Mouse (Mus musculus) embryonic facial prominence, embryonic 12.5 days (tissue): Measurements from ENCODE around the gene Tor1aip2. TPM values are rescaled to one million over a fixed set of nuclear protein-coding genes. Genes with fewer than 3 reads are reported as not detected.

Experiments used
- ATAC-seq: fragments of 200-750 bp; cut with Nextera tagmentation; 2 replicates; pipeline ENCODE4 v1.8.0; 2017; ENCODE audit not compliant: insufficient number of reproducible peaks, insufficient read depth, low FRiP score, low TSS enrichment
- H3K27ac ChIP-seq: fragments of 300-500 bp; sonication (generic); 2 replicates; pipeline ENCODE4 v1.5.1; 2016; ENCODE audit warnings: mild to moderate bottlenecking
- H3K27me3 ChIP-seq: fragments of 300-500 bp; sonication (generic); 2 replicates; pipeline ENCODE4 v1.6.1; 2016; ENCODE audit warnings: mild to moderate bottlenecking, moderate library complexity
- H3K36me3 ChIP-seq: fragments of 300-500 bp; sonication (generic); 2 replicates; pipeline ENCODE4 v1.6.1; 2016; ENCODE audit warnings: mild to moderate bottlenecking
- H3K4me1 ChIP-seq: fragments of 300-500 bp; sonication (generic); 2 replicates; pipeline ENCODE4 v1.6.1; 2016
- H3K4me2 ChIP-seq: fragments of 300-500 bp; sonication (generic); replicated peaks from 2 replicates; pipeline ENCODE4 v1.6.1; 2016; ENCODE audit warnings: mild to moderate bottlenecking, moderate library complexity
- H3K4me3 ChIP-seq: fragments of 300-500 bp; sonication (generic); 2 replicates; pipeline ENCODE4 v1.5.1; 2016; ENCODE audit warnings: mild to moderate bottlenecking
- H3K9ac ChIP-seq: fragments of 300-500 bp; sonication (generic); 2 replicates; pipeline ENCODE4 v1.6.1; 2016; ENCODE audit warnings: mild to moderate bottlenecking, moderate library complexity
- H3K9me3 ChIP-seq: fragments of 300-500 bp; sonication (generic); 2 replicates; pipeline ENCODE4 v1.6.1; 2016; ENCODE audit warnings: mild to moderate bottlenecking, moderate library complexity
- WGBS: fragments of 180-500 bp; shearing (Covaris S2); methylation state at CpG from one replicate; pipeline ENCODE4 v1.1.7; 2016; 5-methylcytosine and 5-hydroxymethylcytosine counted together
- polyA plus RNA-seq: library from polyadenylated mRNA; unstranded; fragments of >200 nt; fragmentation: Nextera tagmentation; extraction: Ambion mirVana; gene quantifications from 2 replicates; pipeline ENCODE4 v1.2.1, GENCODE M21; 2016

Gene Tor1aip2
- polyA plus RNA-seq, 1 experiment from 2014 or later = 124 TPM

DNA sequence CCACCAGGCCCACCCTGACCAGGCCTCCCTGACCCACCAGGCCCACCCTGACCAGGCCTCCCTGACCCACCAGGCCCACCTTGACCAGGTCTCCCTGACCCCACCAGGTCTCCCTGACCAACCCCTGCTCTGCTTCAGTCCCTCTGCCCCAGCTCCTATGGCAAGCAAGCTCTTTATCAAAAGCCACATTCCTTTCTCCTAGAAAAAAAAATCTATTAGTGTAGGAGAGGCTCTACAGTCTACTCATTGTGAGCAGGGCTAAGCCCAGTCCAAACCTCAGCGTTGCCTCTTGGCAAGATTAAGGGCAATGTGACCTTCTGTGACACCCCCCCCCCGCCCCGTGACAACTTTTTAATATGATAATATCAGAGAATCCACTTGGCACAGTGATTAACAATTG, 49.4 kb downstream of the Tor1aip2 start:
- no peaks in the 10 kb centered on the region for H3K27me3 ChIP-seq
- no peaks in the 10 kb centered on the region for H3K9me3 ChIP-seq
- H3K4me1 ChIP-seq = no peaks in the 10 kb centered on the region
- no peak for ATAC-seq
- no peak overlapping the region for H3K9ac ChIP-seq
- no peaks in the 10 kb centered on the region for H3K36me3 ChIP-seq
- H3K4me2 ChIP-seq = no peak overlapping the region
- H3K4me3 ChIP-seq = no peak overlapping the region
- H3K27ac ChIP-seq = no peak overlapping the region
- WGBS = 70% methylated on average over 3 of the region's 3 CpGs

DNA sequence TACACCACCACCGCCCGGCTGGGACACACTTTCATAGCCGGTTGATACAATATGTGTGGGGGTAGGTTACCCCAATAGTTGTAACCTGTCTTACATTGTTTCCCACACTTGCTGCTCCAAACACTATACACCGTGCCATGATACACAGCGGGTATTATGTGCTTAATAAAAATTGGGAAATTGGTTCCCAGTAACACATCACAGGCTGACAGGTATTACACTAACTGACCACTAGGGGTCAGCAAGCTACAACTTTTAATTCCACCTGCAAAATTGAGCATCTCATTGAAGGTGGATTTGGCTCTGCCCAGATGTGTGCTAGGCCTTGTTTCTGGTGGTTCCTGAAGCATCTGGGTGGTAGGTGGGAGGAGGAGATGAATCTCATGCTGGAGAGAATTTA, 50.6 kb downstream of the Tor1aip2 start:
- Histone ChIP-seq H3K9me3 (no peaks in the 10 kb centered on the region), H3K4me1 (no peaks in the 10 kb centered on the region; the same call in 1 of the 2 replicates), H3K4me3 (no peak overlapping the region), H3K9ac (no peak overlapping the region), H3K27ac (no peak overlapping the region), H3K27me3 (no peaks in the 10 kb centered on the region), H3K36me3 (no peaks in the 10 kb centered on the region), H3K4me2 (no peak overlapping the region)
- WGBS = 60% methylated on average over 5 of the region's 5 CpGs
- no peak for ATAC-seq

DNA sequence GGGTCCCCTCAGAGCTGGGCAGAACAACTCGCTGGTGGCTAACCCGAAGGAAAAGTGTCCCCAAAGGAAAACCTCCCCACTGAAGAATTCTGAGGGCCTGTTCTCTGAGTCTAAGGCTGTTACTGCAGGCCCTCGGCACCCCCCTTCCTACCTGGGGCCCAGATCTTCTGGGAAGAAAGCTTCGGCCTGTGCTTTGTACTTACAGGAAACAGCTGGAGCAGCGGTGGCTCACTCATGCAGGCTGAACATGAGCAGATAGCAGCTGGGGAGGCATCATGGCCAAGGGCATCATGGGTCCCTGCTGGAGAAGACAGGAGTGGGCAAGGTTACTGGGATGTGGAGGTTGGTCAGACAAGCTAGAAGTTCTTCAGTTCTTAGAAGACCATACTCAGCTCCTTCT, 52.4 kb downstream of the Tor1aip2 start:
- WGBS = 72% methylated on average over 5 of the region's 5 CpGs
- Histone ChIP-seq H3K9me3 (no peaks in the 10 kb centered on the region), H3K4me1 (no peaks in the 10 kb centered on the region; the same call in 1 of the 2 replicates), H3K9ac (no peak overlapping the region), H3K4me2 (no peak overlapping the region), H3K36me3 (no peaks in the 10 kb centered on the region), H3K27ac (no peak overlapping the region), H3K4me3 (no peak overlapping the region), H3K27me3 (no peaks in the 10 kb centered on the region)
- ATAC-seq = no peak

DNA sequence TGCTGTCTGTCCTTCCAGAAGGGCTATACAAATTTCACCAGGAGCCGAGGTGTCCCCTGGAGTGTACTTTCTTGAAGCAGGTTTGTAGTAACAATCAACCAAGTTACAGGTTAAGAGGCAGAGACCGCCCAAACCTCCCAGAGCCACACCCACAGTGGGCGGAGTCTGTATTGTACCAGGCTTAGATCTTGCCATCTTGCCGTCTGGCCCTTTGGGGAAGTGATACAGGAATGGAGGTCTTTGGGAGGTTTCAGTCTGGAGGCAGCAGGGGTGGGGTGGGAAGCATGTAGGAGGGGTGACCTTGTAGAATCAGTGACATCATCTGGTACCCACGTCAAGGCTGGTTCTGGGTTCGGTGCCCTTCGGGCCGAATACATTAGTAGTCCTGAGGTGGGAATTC, 54.4 kb downstream of the Tor1aip2 start:
- no peak overlapping the region for H3K4me3 ChIP-seq
- no peak overlapping the region for H3K9ac ChIP-seq
- H3K4me2 ChIP-seq = no peak overlapping the region
- ATAC-seq = 0 out of 2 replicates have a peak, but pooled peaks have one; percentile 19
- H3K27me3 ChIP-seq = no peaks in the 10 kb centered on the region
- no peak overlapping the region for H3K27ac ChIP-seq
- no peaks in the 10 kb centered on the region for H3K36me3 ChIP-seq
- H3K9me3 ChIP-seq = no peaks in the 10 kb centered on the region
- H3K4me1 ChIP-seq = no peaks in the 10 kb centered on the region; the same call in 1 of the 2 replicates
- 75% methylated on average over 8 of the region's 8 CpGs for WGBS

DNA sequence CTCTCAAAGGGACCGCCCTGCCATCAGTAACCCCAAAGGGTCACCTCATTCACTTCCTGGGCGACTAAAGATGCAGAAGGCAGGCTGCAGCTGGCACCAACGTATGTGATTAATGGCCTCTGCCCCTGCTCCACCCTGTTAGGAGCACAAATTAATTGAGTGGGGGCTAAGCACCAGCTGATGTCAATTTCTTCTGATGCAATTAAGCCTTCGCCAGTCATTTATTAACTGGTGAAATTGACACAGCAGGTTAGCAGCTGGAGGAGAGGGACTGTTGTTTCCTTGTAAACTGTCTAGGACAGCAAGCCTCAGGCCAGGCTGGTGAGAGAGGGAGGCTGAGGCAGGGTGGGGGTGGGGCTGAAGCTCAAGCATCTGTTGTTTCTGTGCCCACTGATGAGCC, 54.8 kb downstream of the Tor1aip2 start:
- Histone ChIP-seq H3K9me3 (no peaks in the 10 kb centered on the region), H3K27ac (no peak overlapping the region), H3K27me3 (no peaks in the 10 kb centered on the region), H3K4me2 (no peak overlapping the region), H3K4me3 (no peak overlapping the region), H3K4me1 (no peaks in the 10 kb centered on the region; the same call in 1 of the 2 replicates), H3K9ac (no peak overlapping the region), H3K36me3 (no peaks in the 10 kb centered on the region)
- no peak for ATAC-seq
- 48% methylated on average over 4 of the region's 4 CpGs for whole genome bisulfite sequencing

DNA sequence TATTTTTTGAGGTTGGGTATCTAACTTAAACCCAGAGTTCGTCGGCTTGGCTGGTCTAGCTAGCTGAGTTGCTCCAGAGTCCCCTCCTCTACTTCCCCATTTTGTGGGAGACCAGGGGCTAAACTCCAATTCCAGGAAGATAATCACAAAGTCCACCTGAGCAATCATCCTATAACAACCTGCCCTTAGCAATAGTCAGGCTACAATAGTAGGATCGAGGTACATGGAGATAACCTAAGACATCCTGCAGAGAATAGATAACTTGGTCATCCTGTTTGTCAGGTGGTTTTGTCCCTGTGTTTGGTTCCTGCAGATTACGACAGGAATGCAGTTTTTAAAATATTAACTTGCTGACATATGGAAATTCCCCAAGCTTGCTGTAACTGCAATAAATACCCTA, 56.6 kb downstream of the Tor1aip2 start:
- Histone ChIP-seq H3K4me1 (no peaks in the 10 kb centered on the region; the same call in 1 of the 2 replicates), H3K4me3 (no peak overlapping the region), H3K4me2 (no peak overlapping the region), H3K27me3 (no peaks in the 10 kb centered on the region), H3K36me3 (no peaks in the 10 kb centered on the region), H3K9me3 (no peaks in the 10 kb centered on the region), H3K27ac (no peak overlapping the region), H3K9ac (no peak overlapping the region)
- ATAC-seq = no peak
- 82% methylated on average over 4 of the region's 4 CpGs for WGBS

DNA sequence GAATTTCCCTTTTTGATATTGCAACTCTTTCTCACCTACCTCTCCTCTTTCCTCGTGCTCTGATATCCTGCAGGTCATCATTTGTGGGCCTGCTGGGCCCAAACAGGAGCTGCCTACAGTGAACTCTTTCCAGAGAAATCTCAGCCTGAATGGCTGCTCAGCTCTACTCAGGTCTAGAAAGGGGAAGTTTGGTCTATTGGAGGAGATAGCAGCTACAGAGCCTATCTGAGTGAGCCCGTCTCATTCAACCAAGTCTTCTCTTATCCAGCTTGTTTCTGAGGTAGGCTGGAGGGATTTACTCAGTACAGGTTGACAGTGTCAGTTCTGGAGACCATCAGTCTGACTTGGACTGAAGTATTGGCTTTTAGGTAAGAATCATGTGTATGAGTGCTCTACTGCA, 68.6 kb downstream of the Tor1aip2 start:
- WGBS = 99% methylated on average over 2 of the region's 2 CpGs
- no peak overlapping the region for H3K27ac ChIP-seq
- no peaks in the 10 kb centered on the region for H3K36me3 ChIP-seq
- no peak overlapping the region for H3K9ac ChIP-seq
- ATAC-seq = no peak
- H3K27me3 ChIP-seq = no peaks in the 10 kb centered on the region
- H3K4me1 ChIP-seq = no peaks in the 10 kb centered on the region
- no peak overlapping the region for H3K4me2 ChIP-seq
- H3K9me3 ChIP-seq = 0 out of 2 replicates have a peak, but pooled peaks cover 5% of the 10 kb centered on the region
- no peak overlapping the region for H3K4me3 ChIP-seq

DNA sequence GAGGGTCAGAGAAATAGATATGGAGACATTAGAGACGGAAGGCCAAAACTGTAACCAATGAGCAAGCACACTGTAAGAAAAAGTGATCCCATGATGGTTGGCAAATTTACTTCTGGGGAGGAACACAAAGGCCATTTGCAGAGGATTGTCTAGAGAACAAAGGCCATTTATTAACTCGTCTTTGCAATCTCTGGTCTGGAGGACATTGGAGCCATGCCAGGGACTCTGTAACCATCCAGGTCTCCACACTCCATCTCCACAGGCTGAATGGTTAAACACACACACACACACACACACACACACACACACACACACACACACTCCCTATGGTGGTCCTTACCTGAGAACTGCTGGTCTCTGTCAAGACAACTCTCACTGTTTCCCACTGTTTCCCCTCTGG, 70.2 kb downstream of the Tor1aip2 start:
- no peak for ATAC-seq
- 77% methylated on average over 2 of the region's 2 CpGs for WGBS
- H3K9ac ChIP-seq = no peak overlapping the region

DNA sequence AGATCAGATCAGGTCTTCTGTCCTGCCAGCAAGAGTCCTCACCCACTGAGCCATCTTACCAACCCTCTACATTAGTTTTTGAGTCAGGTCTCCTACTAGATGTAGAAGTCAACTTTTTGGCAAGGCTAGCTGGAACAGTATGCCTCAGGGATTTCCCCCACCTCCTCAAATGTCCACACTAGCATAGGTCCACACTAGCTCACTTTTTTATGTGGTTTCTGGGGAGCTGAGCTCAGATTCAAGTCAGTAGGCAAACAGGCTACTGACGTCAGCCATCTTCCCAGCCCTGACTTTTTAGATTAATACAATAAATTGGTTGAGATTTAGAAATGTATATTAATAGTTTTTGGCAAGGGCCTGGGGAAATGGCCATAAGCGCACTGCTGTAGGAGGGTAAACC, 72.2 kb downstream of the Tor1aip2 start:
- Histone ChIP-seq H3K4me3 (no peak overlapping the region), H3K4me1 (0 out of 2 replicates have a peak, but pooled peaks cover 6% of the 10 kb centered on the region), H3K4me2 (no peak overlapping the region), H3K27me3 (no peaks in the 10 kb centered on the region), H3K27ac (no peak overlapping the region), H3K36me3 (no peaks in the 10 kb centered on the region), H3K9ac (no peak overlapping the region), H3K9me3 (0 out of 2 replicates have a peak, but pooled peaks cover 5% of the 10 kb centered on the region)
- ATAC-seq = no peak
- WGBS = 83% methylated on average over 2 of the region's 2 CpGs

More for the DNA sequence above, 70.2 kb downstream of the Tor1aip2 start:
- Histone ChIP-seq H3K4me3 (no peak overlapping the region), H3K9me3 (0 out of 2 replicates have a peak, but pooled peaks cover 5% of the 10 kb centered on the region), H3K4me1 (no peaks in the 10 kb centered on the region), H3K27ac (no peak overlapping the region), H3K36me3 (no peaks in the 10 kb centered on the region), H3K4me2 (no peak overlapping the region), H3K27me3 (no peaks in the 10 kb centered on the region)

DNA sequence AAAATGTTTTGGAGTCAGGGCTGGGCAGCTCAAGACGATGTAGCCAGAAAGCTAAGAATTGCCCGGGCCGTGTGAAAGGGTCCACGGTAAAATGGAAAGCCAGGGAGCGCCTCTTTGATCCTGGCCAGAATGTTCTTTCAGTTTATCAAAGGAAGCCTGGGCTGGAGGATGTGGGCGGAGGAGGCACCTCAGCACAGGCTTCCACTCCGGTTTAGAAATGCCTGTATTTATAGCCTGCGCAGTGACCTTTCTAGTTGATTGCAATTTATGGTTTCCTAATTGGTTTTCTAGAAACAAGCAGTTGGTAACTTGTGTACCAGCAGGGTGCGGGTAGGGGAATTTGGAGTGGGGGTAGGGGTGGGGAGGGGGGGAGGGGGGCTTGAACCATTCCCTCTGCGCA, 73.2 kb downstream of the Tor1aip2 start:
- Histone ChIP-seq H3K4me1 (0 out of 2 replicates have a peak, but pooled peaks cover 6% of the 10 kb centered on the region), H3K9ac (no peak overlapping the region), H3K36me3 (no peaks in the 10 kb centered on the region), H3K27me3 (no peaks in the 10 kb centered on the region), H3K27ac (no peak overlapping the region), H3K4me3 (no peak overlapping the region), H3K4me2 (no peak overlapping the region), H3K9me3 (0 out of 2 replicates have a peak, but pooled peaks cover 5% of the 10 kb centered on the region)
- no peak for ATAC-seq
- 60% methylated on average over 10 of the region's 10 CpGs for WGBS

DNA sequence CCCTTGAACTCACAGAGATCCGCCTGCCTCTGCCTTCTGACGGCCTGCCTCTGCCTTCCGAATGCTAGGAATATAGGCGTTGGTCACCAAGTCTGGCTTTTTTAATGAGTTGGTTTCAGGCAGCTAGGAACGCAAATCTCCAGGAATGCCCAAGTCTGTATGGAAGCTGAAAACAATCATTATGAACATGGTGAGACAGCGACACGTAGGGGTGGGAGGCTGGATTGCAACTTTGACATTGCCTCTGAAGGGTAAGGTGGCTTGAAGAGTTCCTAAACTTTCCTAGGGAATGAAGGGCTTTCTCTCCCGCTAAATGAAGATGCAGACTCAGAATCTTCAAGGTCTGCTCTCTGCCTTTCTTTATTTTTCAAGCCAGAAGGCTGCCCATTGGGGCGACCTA, 75.9 kb downstream of the Tor1aip2 start:
- no peaks in the 10 kb centered on the region for H3K27me3 ChIP-seq
- 68% methylated on average over 9 of the region's 9 CpGs for WGBS
- no peak overlapping the region for H3K27ac ChIP-seq
- H3K36me3 ChIP-seq = no peaks in the 10 kb centered on the region
- H3K9ac ChIP-seq = no peak overlapping the region
- ATAC-seq = no peak
- no peak overlapping the region for H3K4me2 ChIP-seq
- H3K4me3 ChIP-seq = no peak overlapping the region
- H3K9me3 ChIP-seq = no peaks in the 10 kb centered on the region
- H3K4me1 ChIP-seq = 0 out of 2 replicates have a peak, but pooled peaks cover 12% of the 10 kb centered on the region

DNA sequence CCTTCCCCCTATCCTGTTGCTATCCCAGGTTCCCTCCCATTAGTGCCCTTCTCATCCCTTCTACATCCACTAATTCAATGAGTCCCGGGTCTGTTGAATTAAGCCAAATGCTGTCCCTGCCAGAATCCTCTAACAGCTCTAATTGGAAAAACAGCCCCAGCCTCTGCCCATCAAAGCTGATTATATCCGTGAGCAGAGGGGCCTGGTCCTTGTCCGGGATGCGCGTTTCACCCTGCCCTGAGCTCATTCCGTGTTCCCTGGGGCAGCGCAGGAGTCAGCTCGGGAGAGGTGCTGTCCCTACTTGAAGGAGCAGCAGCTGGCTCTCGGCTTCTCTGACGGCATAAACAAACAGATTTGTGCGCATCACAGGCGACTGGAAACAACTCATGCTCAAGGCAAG, 76.5 kb downstream of the Tor1aip2 start:
- H3K9ac ChIP-seq = no peak overlapping the region
- no peak for ATAC-seq
- H3K9me3 ChIP-seq = no peaks in the 10 kb centered on the region
- H3K27me3 ChIP-seq = no peaks in the 10 kb centered on the region
- no peak overlapping the region for H3K27ac ChIP-seq
- WGBS = 20% methylated on average over 12 of the region's 12 CpGs
- H3K4me1 ChIP-seq = 0 out of 2 replicates have a peak, but pooled peaks cover 12% of the 10 kb centered on the region
- no peak overlapping the region for H3K4me2 ChIP-seq
- H3K4me3 ChIP-seq = no peak overlapping the region
- H3K36me3 ChIP-seq = no peaks in the 10 kb centered on the region
